Mouse (Mus musculus) frontal cortex, postnatal 25 days (tissue): ENCODE data around the gene Olfr1338.
"Not testable (repeated sequence)": the region's sequence is repeated elsewhere in the genome, so short reads cannot be mapped to it uniquely, and the experiment has no call there.

ENCODE experiments used
- DNase-seq, 2 experiments: peaks; one replicate each; pipeline ENCODE4 v3.0.0; 2022; ENCODE audit warnings: low spot score in 2 of 2

Gene Olfr1338

DNA sequence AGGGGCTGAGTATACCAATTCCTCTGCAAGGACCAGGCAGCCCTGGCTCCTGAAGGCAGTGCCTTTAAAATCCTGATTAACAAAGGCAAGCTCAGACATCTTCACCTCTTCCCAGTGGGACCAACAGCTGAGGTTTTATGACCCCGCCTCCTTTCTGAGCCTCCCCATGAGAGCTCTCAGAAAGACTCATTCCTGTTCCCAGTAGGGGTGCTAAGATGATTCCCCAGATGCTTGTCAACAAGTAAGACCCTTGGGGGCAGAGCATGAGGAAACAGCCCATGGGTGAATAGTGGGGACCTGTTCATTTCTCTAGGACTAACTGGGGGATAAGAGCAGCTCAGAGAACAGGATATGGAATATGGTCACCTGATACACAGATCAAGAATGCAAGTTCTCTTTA is at the start of gene Olfr1338:
TSS of gene Olfr1338 (minus strand) at position 101 of the 400 bp plus-strand sequence.
- DNase-seq = no peak

DNA sequence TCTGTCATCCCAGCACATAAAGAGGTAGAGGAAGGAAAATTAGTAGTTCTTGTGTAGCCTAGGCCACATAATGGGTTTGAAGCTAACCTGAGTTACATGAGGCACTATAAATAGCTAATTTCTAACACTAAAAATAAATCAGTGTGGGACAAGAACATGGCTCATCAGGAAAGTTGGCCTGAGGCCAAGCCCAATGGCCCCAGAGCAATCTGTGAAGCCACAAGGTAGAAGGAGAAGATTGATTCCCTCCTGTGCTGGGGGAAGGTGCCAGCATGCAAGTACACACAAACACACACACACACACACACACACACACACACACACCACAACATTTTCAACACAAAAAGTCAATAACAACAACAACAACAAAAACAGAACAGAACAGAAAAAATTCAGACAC is 34.3 kb upstream of the Olfr1338 start:
- DNase-seq = not testable (repeated sequence)

DNA sequence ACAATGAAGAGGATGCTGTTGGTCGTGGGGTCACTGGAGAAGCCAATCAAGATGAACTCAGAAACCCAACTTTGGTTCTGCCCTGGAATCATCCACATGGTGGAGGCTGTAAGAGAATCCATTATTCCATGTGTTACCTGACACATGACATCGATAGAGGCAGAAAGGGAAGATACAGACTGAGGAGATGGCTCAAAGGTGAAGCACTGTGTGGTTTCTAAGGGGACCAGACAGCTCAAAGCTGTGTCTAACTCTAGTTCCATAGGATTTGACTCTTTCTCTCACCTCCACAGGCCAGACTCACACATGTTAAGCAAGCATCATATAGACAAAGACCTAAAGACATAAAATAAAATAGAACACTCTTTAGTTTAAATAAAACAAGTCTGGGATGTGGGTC is 23.9 kb upstream of the Olfr1338 start, which contains the start of gene Olfr1337:
TSS of gene Olfr1337 (minus strand) at position 101 of the 400 bp plus-strand sequence.
- DNase-seq = no peak

DNA sequence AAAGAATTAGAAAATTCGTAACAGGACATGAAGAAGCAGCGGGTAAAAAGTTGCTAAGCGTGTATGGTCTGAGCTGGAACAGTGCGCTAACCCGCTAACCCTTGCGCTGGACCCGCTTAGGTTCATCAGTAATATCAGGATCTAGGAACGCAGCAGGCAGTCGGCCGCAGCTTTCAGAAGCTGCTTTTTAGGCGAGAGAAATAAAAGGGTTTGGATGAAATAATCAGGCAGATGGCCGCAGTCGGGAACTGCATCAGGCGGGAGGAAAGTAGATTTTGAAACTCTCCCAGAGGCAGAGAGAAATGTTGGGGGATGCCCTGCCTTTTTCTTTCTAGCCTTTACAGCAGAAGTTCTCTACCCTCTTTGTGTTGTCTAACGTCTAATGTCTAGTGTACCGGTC is 16.7 kb downstream of the Olfr1338 start:
- DNase-seq = no peak

DNA sequence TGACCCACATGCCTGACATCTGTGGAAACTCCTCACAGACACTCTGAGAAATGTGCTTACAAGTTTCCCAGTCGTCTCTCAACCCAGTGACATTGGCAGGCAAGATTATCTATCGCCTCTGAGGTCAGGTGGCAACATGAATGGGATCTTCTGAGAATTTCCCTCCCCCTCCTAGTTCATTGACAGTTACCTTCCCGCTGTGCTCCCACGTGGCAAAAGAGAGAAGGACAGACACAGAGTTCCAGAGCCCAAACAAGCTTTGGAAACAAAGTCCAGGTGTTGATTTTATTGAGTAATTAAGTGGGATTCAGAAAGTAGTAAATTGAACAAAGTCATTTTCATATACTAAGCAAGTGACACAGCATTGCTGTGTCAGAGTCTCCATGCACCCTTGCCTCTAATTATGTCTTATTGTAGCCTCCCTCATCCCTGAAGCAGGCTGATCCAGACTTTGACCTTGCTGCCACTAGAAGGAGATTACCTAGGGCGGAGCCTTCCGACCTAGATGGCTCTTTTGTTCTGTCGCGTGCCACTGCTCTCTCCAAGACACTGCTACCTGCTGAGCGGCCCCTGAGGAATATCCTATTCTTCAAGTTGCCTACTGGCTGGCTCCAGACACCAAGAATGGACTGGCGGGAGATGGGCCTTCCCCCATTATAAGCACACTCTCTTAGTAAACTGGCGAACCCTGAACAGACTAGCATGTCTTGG is 17.4 kb downstream of the Olfr1338 start:
- DNase-seq = no peak

DNA sequence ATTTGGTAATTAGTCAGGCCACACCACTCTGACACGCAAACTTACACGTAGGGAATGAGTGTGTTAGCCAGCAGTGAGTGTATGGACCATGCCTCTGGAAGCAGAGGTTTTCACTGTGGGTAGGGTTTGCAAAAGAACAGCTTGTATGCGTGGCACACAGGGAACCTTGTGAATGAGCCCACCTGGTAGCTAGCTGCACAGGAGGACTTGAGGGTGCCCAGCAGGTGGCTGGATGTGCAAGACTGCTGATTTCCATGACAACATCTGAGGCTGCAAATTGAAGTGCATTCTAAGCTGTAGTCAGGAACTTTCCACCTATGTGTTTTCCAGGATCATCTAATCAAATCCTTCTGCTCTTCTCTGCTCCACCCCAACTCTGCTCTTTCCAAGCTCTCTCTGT is 19.0 kb downstream of the Olfr1338 start:
- no peak for DNase-seq

DNA sequence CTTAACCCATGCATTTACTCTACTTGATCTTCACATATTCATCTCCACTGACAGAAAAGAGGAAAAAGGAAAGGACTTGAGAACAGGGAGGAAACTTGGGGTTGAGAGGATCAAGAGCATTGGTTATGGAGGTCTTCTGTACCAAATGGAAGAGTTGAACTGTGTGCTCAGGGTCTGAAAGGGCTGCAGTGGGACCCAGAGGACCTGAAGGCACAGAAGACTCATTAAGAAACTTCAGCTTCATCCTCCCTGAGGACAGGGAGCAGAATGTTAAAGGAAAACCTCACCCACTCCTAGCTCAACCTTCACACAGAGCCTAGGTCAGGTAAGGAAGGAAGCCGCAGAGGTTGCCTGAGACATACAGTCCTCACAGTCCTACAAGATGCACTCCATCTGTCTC is 26.7 kb downstream of the Olfr1338 start, which contains the start of gene Olfr1339:
TSS of gene Olfr1339 (plus strand) at position 301 of the 400 bp plus-strand sequence.
- no peak for DNase-seq

DNA sequence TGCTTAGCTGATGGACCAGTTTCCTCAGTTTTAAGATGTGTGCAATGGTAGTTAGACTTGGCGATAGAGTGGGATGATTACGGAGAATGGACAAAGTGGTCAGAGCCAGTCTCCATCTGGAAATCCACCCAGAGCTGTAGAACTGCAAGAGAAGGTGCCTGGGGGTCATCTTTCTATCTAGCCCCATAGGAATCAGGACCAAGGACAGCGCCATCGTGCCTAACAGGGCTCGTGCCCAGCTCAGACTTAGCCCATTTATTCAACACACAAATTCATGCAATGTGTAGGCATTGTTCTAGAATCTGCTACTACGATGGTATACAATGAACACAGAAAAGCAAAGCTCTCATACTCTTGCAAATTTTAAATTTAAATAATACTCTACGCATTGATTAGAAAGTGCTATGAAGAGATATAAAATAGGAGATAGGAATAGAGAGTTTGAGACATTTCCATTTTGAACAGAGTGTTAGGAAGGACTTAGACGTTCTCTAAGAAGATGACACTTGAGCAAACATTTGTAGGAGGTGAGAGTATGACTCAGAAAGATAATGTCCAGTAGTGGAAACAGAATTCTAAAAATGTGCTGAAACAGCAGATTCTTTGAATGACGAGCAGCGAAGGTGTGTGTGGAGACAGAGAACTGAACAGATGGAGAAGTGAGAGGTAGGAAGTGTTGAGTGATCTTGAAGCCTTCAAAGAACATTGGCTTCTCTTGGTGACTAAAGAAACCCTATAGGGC is 36.6 kb downstream of the Olfr1338 start:
- no peak for DNase-seq

DNA sequence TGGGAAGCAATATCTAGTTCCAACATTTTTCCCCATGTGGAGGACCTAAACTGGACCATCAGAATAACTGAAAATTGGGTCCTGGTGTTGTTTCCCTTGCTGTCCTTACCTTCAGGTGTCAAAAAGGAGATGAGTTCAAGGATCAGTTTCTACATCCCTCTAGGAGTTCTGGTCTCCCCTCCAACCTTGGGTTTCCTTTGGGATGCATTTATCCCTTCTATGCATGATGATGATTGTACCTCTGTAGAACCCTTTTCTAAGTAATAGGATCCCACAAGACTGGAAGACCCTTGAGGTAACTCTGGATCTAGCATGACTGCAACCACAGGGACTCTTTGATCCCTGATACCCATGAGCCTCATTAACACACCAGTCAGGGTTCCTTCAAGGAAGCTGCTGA is 38.7 kb downstream of the Olfr1338 start, which contains the start of gene Olfr1340:
TSS of gene Olfr1340 (plus strand) at position 301 of the 400 bp plus-strand sequence.
- DNase-seq = no peak

DNA sequence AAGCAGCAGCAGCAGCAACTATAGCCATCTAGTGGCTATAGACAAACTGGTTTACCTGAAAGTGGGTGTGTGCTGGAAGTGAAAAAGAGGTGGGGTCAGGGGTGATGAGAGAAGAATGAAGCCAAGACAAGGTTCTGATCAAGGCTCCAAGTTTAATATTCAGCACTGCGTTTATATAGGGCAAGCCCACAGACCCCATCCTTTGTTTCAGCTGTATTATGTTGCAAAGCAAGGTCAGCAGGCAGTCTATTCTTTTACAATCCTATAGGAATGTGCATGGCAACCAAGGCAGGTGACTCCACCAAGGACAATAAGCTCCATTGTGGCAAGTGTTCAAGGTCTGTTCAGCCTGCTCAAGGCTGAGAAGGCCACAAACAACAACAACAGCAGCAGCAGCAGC is 46.9 kb downstream of the Olfr1338 start:
- DNase-seq = no peak

DNA sequence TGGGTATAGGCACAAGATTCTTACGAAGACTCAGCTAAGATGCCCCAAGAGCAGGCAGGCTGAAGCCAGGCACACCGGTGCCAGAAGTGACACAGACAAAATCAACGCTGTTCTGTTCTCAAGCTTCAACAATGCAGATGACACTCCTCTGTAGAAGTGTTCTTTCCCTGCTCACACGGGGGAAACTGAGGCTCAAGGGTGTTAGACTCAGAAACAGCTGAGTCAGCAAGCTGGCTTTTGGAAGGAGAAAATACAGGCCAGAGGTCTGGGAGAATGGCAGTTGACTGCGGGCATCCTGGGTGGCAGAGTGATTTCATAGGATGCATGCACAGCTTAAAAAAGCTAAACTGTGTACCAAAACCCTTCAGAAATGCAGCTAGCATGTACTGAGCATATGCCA is 50.5 kb downstream of the Olfr1338 start:
- no peak for DNase-seq

DNA sequence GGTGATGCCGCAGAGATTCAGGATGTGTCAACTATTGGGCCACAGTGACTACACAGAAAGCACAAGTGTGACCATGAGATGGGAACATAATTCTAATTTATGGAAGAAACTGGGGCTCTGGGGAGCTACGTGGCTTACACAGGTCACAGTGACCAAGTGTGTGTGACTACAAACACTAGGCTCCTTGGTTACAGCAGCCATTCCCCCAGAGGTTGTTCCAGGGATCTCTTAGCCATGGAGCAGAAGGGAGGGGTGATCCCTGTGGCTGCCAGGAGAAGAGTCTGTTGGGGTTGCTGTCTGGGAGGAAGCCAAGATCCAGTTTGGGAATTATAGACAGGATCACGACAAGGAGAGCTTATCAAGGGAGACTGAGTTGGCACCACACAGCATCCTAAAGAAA is 55.3 kb downstream of the Olfr1338 start, which contains the start of gene Olfr1341:
TSS of gene Olfr1341 (plus strand) at position 301 of the 400 bp plus-strand sequence.
- no peak for DNase-seq
